Mouse (Mus musculus): ENCODE data around the gene Etfdh.
"Not testable (repeated sequence)": the region's sequence is repeated elsewhere in the genome, so short reads cannot be mapped to it uniquely, and the experiment has no call there.

The Etfdh gene

GRCm38 (mm10) chr3:79577606-79578005, 51.7 kb downstream of the Etfdh start:
- DNase-seq (ENCODE audit: low spot score in 2 of 2) = no peak

DNA sequence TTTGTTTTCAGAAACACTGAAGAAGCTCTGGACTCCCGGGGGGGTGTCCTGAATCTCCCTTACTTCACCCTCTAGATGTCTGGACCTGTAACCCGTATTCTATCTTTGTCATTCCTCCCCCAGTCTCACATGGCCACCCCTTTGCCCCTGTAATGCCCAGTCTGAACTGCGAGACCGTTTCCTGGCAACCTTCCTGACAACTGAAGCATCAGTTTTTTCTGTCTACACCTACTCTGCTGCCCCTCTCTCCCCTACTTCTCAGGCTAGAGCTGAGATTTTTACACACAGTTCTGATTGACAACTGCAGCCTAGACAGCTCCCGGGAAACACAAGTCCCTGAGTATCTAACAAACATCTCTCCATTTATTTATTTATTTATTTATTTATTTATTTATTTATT, 52.4 kb downstream of the Etfdh start:
- DNase-seq (ENCODE audit: low spot score in 2 of 2) = no peak

GRCm38 (mm10) chr3:79576468-79576816, 52.9 kb downstream of the Etfdh start:
- no peak for DNase-seq (ENCODE audit: low spot score in 2 of 2)

DNA sequence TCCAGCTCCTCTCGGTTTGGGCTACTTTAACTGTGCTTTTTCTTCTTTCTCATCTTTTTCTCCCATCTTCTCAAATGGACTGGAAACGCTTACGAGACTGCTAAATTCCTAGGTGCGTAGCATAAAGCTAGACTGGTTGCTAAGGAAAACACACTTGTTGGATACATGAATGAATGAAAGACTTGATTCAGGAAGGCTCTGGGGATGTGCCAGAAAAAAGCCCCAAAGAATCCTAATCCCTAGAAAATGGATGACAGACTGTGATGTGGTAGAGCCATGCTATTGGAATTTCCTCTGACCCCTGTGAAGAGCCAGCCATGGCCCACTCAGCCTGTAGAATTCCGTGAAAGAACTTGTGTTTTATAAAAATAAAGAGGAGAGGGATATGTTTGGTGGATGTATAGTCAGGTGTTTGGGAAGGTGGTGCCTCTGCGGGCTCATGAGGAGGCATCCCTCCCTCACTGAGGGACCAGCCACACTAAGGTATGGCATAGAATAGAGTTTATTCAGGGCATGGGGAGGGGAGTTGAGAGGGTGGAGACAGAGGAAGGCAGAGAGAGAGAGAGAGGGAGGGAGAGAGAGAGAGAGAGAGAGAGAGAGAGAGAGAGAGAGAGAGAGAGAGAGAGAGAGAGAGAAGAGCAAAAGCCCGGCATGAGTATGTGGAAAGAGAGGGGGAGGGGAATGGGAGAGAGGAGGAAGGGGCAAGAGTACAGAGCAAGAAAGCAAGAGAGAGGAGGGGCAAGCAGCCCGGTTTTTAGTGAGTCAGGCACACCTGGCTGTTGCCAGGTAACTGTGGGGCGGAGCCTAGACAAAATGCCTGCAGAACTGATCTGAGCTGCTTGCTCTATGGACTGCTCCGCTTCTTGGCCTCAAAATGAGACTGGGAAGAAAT, 53.5 kb downstream of the Etfdh start:
- no peak for DNase-seq (ENCODE audit: low spot score in 2 of 2)

- DNase-seq (ENCODE audit: low spot score in 2 of 2) = no peak
Measured at GRCm38 (mm10) chr3:79574336-79574735, 55.0 kb downstream of the Etfdh start.

- DNase-seq (ENCODE audit: low spot score in 2 of 2) = not testable (repeated sequence)
Measured at GRCm38 (mm10) chr3:79573376-79573775, 55.9 kb downstream of the Etfdh start.

DNA sequence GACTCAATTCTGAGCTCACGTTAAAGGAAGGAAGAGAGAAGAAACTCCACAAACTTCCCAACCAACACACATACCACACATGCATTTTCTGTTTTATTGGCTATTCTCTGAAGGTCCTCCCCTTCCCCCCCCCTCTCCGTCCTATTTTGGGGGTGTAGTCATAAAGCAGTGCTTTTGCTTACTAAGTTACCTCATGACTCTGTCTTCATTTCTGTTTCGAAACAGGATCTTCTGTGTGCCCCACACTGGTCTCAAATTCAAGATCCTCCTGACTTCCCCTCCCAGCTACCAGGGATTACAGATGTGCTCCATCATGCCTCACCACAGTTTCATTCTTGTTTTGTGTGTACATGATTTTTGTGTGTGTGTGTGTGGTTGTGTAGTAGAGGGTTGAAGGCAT, 56.9 kb downstream of the Etfdh start:
- DNase-seq (ENCODE audit: low spot score in 2 of 2) = no peak

GRCm38 (mm10) chr3:79569351-79569681, 60.0 kb downstream of the Etfdh start:
- no peak for DNase-seq (ENCODE audit: low spot score in 2 of 2)

DNA sequence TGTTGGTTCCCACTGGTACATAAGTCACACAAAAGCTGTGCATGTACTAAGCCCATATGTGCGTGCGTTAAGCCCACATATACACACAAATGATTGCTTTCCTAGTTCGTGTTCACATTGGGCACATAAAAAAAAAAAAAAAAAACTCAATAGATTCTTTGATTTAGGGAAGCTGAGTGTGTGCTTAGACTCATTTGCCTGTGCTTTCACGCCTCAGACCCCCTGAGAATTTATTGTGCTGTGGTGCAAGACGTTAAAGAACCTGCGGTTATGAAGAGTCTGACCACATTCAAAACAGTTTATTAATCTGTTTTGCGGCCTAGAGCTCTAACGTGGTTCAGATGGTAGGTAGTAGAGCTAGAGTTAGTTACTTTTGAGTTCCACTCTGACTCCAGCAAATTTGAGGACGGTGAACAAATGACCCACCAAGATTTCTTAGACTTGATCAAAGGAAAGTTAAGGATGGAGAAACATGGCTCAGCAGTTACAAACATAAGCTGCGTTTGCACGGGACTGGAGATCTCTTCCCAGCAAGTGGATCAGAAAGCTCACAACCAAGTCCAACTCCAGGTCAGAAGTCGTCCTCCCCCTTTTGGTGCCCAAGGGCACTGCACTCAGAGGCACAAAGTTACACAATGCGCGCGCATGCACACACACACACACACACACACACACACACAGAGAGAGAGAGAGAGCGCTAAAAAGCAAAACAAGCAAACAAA, 60.5 kb downstream of the Etfdh start:
- no peak for DNase-seq (ENCODE audit: low spot score in 2 of 2)

GRCm38 (mm10) chr3:79567703-79568362, 61.5 kb downstream of the Etfdh start, which contains the start of gene Fnip2:
Gene Fnip2, minus strand, starts transcription at chr3:79567796.
- peak; percentile 76 to 83 for DNase-seq (ENCODE audit: low spot score in 2 of 2)

DNA sequence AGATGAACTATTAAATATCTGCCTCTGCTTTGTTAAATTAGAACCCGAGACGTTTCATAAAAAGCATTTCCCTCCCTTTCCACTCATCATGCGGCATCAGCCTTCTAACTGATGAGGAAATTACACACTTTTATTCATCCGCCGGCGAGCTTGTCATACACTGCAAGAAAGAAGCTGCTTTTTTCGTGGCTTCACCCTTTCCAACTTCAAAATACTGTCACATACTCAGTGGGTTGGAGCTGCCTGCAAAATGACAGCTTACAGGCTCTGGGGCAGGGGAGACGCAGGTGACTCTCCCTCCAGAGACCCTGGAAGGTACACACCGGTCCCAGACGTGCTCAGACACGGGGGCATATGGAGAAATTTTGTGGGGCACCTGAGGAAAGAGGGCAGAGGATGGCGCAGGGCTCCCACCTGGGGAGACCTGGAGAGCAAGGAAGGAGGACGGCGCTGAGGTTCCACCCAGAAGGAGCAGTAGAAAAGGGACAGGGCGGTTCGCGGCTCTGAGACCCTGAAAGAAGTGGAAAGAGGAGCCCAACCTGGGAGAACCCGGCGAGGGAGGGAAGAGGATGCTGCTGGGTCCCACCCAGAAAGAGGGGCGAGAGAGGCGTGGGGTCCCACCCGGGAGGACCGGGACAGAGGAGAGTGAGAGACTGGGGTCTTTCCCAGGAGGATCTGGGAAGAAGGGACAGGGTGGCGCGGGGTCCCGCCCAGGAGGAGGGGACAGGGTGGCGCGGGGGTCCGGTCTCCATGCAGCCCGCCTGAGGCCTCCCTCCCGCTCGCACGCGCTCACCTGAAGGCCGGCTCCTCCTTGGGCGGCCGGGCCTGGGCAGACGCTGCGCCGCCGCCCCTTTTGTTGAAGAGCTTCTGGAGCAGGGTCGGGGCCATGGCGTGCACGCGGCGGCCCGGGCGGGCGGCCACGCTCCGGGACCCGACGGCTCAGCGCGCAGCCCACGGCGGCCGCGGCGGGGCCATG, 62.3 kb downstream of the Etfdh start:
- peak in 1 of 2 experiments; percentile 32 for DNase-seq (ENCODE audit: low spot score in 2 of 2)

DNA sequence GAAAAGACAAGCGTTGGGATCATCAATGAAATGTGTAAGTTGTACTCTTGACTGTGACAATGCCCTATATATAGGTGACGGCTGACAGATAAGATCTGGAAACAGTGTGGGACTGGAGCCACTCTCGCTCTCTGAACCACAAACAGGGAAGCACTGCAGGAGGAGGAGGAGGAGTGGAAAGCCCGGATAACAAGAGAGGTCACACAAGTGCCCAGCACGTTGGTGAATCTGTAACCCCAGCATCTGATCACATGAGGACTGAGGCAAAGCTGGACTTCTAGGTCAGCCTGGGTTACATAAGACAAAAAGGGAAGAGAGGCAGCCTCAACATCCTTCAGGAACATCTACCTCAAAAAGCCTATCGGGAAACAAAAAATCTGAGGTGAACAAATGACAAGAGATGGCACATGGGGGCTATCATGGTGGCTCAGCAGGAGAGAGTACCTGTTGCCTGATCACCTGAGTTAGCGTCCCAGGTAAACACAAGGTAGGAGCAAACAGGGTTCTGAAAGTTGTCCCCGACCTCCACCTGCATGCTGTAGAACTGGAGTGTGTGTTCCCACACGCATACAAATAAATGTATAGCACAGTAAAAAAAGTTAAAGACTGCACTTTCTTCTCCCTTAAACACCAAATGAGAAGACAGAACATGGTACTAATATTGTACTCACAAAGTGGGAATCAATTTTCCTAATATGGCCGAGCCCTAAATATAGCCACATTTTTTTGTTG, 64.3 kb downstream of the Etfdh start:
- no peak for DNase-seq (ENCODE audit: low spot score in 2 of 2)

DNA sequence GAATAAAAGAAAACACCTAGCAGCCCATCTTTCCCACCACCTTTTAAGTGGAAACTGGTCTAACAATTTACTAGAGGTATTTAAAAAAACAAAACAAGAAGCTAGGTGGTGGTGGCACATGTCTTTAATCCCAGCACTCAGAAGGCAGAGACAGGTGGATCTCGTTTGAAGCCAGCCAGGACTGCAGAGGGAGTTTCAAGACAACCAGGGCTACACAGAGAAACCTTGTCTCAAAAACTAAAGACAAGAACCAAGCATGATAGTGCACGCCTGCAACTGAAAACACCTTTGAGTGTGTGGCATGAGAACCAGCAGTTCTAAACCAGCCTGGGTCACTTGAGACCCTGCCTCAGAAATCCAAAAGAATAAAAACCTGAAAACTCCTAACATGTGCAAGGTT, 65.8 kb downstream of the Etfdh start:
- no peak for DNase-seq (ENCODE audit: low spot score in 2 of 2)

- no peak for DNase-seq (ENCODE audit: low spot score in 2 of 2)
Measured at GRCm38 (mm10) chr3:79561784-79562715, 67.2 kb downstream of the Etfdh start.

DNA sequence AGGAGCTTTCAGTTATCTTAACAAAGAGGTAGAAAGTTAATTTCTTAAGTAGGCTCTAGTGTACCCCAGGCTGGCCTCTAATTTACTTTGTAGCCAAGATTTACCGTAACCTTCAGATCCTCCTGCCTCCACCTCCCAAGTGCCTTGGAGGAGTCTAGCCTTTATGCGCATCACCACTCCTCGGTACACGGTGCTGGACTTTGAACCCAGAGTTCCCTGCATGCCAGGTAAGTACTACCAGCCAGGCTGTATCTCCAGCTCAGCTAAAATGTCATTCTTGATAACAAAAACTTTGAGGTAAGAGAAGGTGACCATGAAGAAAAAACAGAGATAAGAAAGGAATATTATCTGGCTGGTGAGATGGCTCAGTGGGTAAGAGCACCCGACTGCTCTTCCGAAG, 68.7 kb downstream of the Etfdh start:
- DNase-seq (ENCODE audit: low spot score in 2 of 2) = no peak

GRCm38 (mm10) chr3:79559773-79560045, 69.6 kb downstream of the Etfdh start:
- no peak for DNase-seq (ENCODE audit: low spot score in 2 of 2)

- peak in 1 of 2 experiments; percentile 40 for DNase-seq (ENCODE audit: low spot score in 2 of 2)
Measured at GRCm38 (mm10) chr3:79559021-79559772, 70.1 kb downstream of the Etfdh start.

DNA sequence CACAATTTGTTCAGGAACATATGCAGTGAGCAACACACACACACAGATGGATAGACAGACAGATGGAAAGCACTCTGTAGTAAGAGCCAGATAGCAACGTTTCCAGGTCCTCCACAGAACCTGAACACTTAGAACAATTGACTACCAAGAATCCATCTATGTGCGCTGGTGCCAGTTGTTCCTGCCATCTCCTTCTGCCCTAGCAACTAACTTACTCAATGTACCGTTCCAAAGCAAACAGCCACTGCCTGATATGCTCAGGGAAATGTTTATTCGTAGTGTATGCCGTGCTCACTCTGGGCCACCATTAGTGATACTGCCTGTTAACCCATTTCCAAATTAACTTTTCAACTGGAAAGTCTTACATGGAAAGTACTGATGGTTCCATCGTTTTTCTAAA, 74.2 kb downstream of the Etfdh start:
- no peak for DNase-seq (ENCODE audit: low spot score in 2 of 2)

Data from frontal cortex, postnatal 14 days (tissue).